Mouse (Mus musculus) G1E (cell line): Measurements from ENCODE around the gene Flt1.

Source experiments
- CTCF ChIP-seq: IDR thresholded peaks from 2 replicates; pipeline ENCODE4 v1.5.1; 2012; ENCODE audit warnings: low read depth, low read length, inconsistent platforms, mixed read lengths
- GATA1 ChIP-seq: IDR thresholded peaks from 2 replicates; pipeline ENCODE4 v1.6.1; 2012; ENCODE audit warnings: borderline replicate concordance, low read length, inconsistent platforms, mixed read lengths
- GATA2 ChIP-seq: IDR thresholded peaks from 2 replicates; pipeline ENCODE4 v1.6.1; 2012; ENCODE audit warnings: low read depth, low read length, inconsistent platforms, borderline replicate concordance
- POLR2AphosphoS5 ChIP-seq: IDR thresholded peaks from 2 replicates; pipeline ENCODE4 v1.6.1; 2012; ENCODE audit warnings: low read depth, low read length, inconsistent platforms; ENCODE audit not compliant: insufficient replicate concordance
- TAL1 ChIP-seq: conservative IDR thresholded peaks from 2 replicates; pipeline ENCODE4 v1.6.1; 2012; ENCODE audit warnings: low read depth, low read length, inconsistent platforms, mixed read lengths

DNA sequence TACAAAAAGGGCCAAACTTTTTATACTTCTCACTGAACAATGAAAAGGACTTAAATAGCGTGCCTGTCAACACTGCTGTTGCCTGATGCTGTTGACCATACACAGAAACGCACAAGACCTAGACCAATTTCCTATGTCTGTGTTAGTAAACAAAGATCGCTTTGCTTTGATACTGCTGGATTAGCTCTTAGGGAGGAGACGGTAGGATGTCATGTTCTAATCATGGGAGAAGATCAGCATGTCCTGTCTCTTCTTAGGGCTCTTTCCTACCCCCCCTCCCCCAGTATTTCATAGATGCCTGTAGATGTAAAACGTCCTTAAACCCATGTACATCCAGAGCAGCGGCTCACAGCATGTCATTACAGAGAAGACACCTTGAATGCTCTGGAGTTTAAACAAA, 44.1 kb upstream of the Flt1 start:
- TF ChIP-seq CTCF = no peak
- TF ChIP-seq TAL1 = no peak
- no peak for TF ChIP-seq GATA1
- no peak for TF ChIP-seq GATA2
- no peak for TF ChIP-seq POLR2AphosphoS5
